Mouse (Mus musculus) heart, postnatal 4 days (tissue): ENCODE measurements around the gene Mrpl4. TPM values are rescaled to one million over a fixed set of nuclear protein-coding genes. Genes with fewer than 3 reads are reported as not detected.
A peak's percentile ranks its signal among the peaks of the same experiment; 100 is the strongest.

ENCODE experiments used
- DNase-seq: peaks from one replicate; pipeline ENCODE4 v3.0.0; 2021
- total RNA-seq, 2 experiments: library from RNA; stranded (reverse); gene quantifications; 2 replicates each; pipeline ENCODE4 v1.2.3; 2021

Gene Mrpl4
- total RNA-seq, 2 experiments from 2014 or later = 85.7 to 98.0 TPM

GRCm38 (mm10) chr9:21017177-21017575 is 14.6 kb downstream of the Mrpl4 start:
- no peak for DNase-seq

- DNase-seq = no peak
These were observed 16.1 kb downstream of the Mrpl4 start for GRCm38 (mm10) chr9:21018600-21018999.

- DNase-seq = no peak
These were observed 18.8 kb downstream of the Mrpl4 start for GRCm38 (mm10) chr9:21021363-21021762.

- no peak for DNase-seq
These were observed 19.8 kb downstream of the Mrpl4 start for GRCm38 (mm10) chr9:21022288-21022687.

GRCm38 (mm10) chr9:21022726-21023125 is 20.2 kb downstream of the Mrpl4 start:
- no peak for DNase-seq

GRCm38 (mm10) chr9:21025258-21025810 is 22.8 kb downstream of the Mrpl4 start:
- no peak for DNase-seq

- DNase-seq = no peak
These were observed 24.3 kb downstream of the Mrpl4 start for GRCm38 (mm10) chr9:21026849-21027248.

GRCm38 (mm10) chr9:21027774-21028290 is 25.3 kb downstream of the Mrpl4 start:
- DNase-seq = no peak

GRCm38 (mm10) chr9:21028560-21029110 is 26.1 kb downstream of the Mrpl4 start:
- no peak for DNase-seq

GRCm38 (mm10) chr9:21029291-21030054 is 26.9 kb downstream of the Mrpl4 start, which contains the start of gene Icam4:
Icam4 (plus strand) TSS chr9:21029373.
- DNase-seq = peak; percentile 88

GRCm38 (mm10) chr9:21030055-21030600 is 27.6 kb downstream of the Mrpl4 start:
- DNase-seq = no peak

GRCm38 (mm10) chr9:21030781-21031250 is 28.3 kb downstream of the Mrpl4 start:
- DNase-seq = peak; percentile 92

- peak; percentile 70 for DNase-seq
These were observed 28.8 kb downstream of the Mrpl4 start for GRCm38 (mm10) chr9:21031251-21031895.

GRCm38 (mm10) chr9:21031896-21032351 is 29.4 kb downstream of the Mrpl4 start, which contains the start of gene Icam5:
Icam5 (plus strand) TSS chr9:21032073.
- peak; percentile 27 for DNase-seq

- no peak for DNase-seq
These were observed 30.0 kb downstream of the Mrpl4 start for GRCm38 (mm10) chr9:21032491-21032890.

- peak; percentile 88 for DNase-seq
These were observed 30.6 kb downstream of the Mrpl4 start for GRCm38 (mm10) chr9:21033136-21033535.

GRCm38 (mm10) chr9:21034481-21035085 is 32.0 kb downstream of the Mrpl4 start:
- no peak for DNase-seq

- no peak for DNase-seq
These were observed 33.0 kb downstream of the Mrpl4 start for GRCm38 (mm10) chr9:21035586-21035985.

- DNase-seq = no peak
These were observed 33.6 kb downstream of the Mrpl4 start for GRCm38 (mm10) chr9:21036161-21036560.

GRCm38 (mm10) chr9:21036666-21037065 is 34.1 kb downstream of the Mrpl4 start:
- no peak for DNase-seq

- DNase-seq = peak; percentile 85
These were observed 34.9 kb downstream of the Mrpl4 start for GRCm38 (mm10) chr9:21037481-21037891.

- no peak for DNase-seq
These were observed 37.2 kb downstream of the Mrpl4 start for GRCm38 (mm10) chr9:21039779-21040178.
